Mouse (Mus musculus) adrenal gland, postnatal 25 days (tissue): ENCODE data around the gene Sumo1. TPM values are rescaled to one million over a fixed set of nuclear protein-coding genes. Genes with fewer than 3 reads are reported as not detected.

Source experiments
- DNase-seq: peaks from one replicate; pipeline ENCODE4 v3.0.0; 2021; ENCODE audit warnings: mixed read lengths
- total RNA-seq: library from RNA; stranded (reverse); gene quantifications from 2 replicates; pipeline ENCODE4 v1.2.3, GENCODE M21; 2021

Gene Sumo1
- total RNA-seq, 1 experiment from 2014 or later = 162 TPM

DNA sequence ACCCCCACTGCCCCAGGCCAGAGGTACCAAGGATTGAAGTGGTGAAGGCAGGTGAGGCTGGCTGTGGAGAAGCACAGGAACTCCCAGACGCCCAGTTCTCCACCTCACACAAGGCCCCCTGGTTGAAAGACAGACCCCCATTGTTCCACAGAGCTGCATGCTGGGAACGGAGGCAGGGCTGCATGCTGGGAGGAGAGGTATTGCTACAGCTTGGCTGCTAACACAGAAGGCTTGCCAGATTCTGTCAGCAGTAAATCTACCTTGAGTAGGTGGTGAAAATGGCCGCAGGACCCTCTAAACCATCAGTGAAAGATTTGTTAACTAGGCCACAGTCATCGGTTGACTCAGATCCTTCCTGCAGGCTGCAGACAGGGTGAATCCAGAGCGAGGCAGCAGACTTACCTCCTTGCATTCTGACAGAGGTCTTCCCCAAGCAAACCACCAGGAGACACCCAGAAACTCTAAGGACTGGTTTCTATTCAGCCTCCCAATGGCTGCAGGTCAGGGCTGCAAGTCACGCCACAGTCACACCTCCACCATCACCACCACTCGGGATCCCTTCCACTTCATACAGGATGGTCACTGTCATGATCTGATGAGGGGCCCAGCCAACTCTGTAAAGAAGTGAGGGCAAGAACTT, 121.5 kb downstream of the Sumo1 start:
- DNase-seq = no peak

DNA sequence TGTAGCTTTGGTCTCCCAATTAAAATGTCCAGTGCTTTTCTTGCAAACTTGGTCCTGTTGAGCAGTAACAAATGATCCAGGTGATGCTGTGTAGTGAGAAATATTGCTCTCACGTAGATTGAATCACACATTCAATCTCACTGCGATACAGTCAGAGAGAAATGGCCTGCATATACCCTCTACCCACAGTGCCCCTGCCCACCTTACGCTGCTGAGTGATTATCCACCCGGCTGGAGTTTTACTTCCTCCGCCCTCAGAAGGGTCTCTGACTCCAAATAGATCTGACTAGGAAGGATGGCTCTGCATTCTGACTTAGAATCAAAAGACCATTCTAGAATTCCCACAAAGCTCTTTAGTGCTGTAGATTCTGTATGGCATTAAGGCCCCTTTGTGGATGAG, 122.1 kb downstream of the Sumo1 start:
- DNase-seq = no peak

- DNase-seq = no peak
Measured at GRCm38 (mm10) chr1:59543911-59544310, 126.7 kb downstream of the Sumo1 start.

DNA sequence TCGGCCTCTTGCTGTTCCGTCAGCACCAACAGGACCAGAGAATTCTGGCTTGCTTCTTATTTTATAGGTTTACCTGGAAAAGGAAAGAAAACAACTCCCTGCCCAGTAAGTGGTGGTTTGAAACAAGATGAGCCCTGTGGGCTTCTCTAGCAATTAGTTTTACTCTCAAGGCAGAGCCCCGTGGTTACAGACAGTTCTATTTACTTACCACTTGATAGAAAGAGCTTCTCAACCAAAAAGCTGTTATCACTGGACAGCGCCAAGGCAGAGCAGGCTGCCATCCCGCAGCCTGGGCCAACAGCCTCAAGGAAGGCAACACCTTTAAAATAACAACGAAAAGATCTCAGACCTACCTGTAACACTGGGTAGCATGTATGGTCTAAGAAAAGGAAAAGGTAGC, 128.4 kb downstream of the Sumo1 start:
- DNase-seq = no peak

GRCm38 (mm10) chr1:59541271-59542020, 129.2 kb downstream of the Sumo1 start:
- no peak for DNase-seq

- no peak for DNase-seq
Measured at GRCm38 (mm10) chr1:59540537-59541148, 130.0 kb downstream of the Sumo1 start.

DNA sequence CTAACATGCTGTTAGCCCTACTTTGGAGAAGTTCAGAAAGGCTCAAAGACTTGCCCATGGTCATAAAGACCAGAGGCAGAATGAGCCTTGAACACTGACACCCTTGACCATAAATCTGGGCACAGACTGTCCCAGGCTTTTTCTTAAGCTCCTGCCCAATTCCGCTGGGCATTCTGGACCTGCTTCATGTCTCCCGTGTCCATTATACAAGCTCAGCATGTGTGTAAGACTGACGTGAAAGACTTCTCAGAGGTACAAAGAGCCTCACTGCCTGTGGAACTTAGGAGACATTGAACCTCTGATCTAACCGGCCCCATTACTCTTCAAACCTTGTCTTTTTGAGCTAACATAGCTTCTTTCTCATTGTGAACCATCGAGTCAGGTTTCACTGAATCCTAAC, 132.3 kb downstream of the Sumo1 start:
- no peak for DNase-seq

Other genes starting within 250 kb of the Sumo1 start
- gene Fzd7, start 188.4 kb downstream of the Sumo1 start, total RNA-seq = 12.7 and 17.9 TPM in 2 replicates
- gene Gm973, start 154.6 kb downstream of the Sumo1 start, total RNA-seq = 10.8 and 22.8 TPM in 2 replicates
- 103 and 116 TPM in 2 replicates for gene Nop58, start 14.1 kb upstream of the Sumo1 start, total RNA-seq
- 70.5 and 79.4 TPM in 2 replicates for gene Bmpr2, start 92.6 kb upstream of the Sumo1 start, total RNA-seq
- gene Fam117b, start 242.2 kb upstream of the Sumo1 start, total RNA-seq = 40.2 TPM in 2 replicates